Mouse (Mus musculus) embryo, embryonic 10 days (tissue): ENCODE measurements at regions not wholly inside any gene's neighbourhood (a gene's known extent, or its start where the extent isn't known, plus 50 kb on each side); places are given as distances from the start of the nearest gene placed in this dataset.

Experiments
- DNase-seq: peaks from one replicate; pipeline ENCODE4 v3.0.0-alpha.2; 2015; ENCODE audit warnings: low spot score

- DNase-seq = no peak
These were observed 64.8 kb downstream of the Dnajb9 start for GRCm38 (mm10) chr12:44145321-44145720.

GRCm38 (mm10) chr12:44139026-44139425 is 71.1 kb downstream of the Dnajb9 start:
- DNase-seq = no peak

GRCm38 (mm10) chr12:44128874-44129273 is 81.3 kb downstream of the Dnajb9 start:
- no peak for DNase-seq

- peak; percentile 26 for DNase-seq
These were observed 105.0 kb downstream of the Dnajb9 start for GRCm38 (mm10) chr12:44105085-44105484.

GRCm38 (mm10) chr12:44099188-44099587 is 110.9 kb downstream of the Dnajb9 start:
- DNase-seq = no peak

- DNase-seq = no peak
These were observed 138.4 kb downstream of the Dnajb9 start for GRCm38 (mm10) chr12:44071766-44072165.

- DNase-seq = no peak
These were observed 153.5 kb downstream of the Dnajb9 start for GRCm38 (mm10) chr12:44056493-44057163.

- no peak for DNase-seq
These were observed 164.3 kb downstream of the Dnajb9 start for GRCm38 (mm10) chr12:44045806-44046205.

GRCm38 (mm10) chr12:44044388-44045105 is 165.6 kb downstream of the Dnajb9 start:
- no peak for DNase-seq

- no peak for DNase-seq
These were observed 203.3 kb downstream of the Dnajb9 start for GRCm38 (mm10) chr12:44006795-44007194.

- DNase-seq = no peak
These were observed 226.6 kb downstream of the Dnajb9 start for GRCm38 (mm10) chr12:43983548-43983947.

- no peak for DNase-seq
These were observed 246.2 kb downstream of the Dnajb9 start for GRCm38 (mm10) chr12:43963973-43964372.

- no peak for DNase-seq
These were observed 247.5 kb downstream of the Dnajb9 start for GRCm38 (mm10) chr12:43962551-43963120.

- DNase-seq = no peak
These were observed 285.9 kb downstream of the Dnajb9 start for GRCm38 (mm10) chr12:43924228-43924627.

GRCm38 (mm10) chr12:43920396-43920795 is 289.7 kb downstream of the Dnajb9 start:
- no peak for DNase-seq

GRCm38 (mm10) chr12:43919114-43919513 is 291.0 kb downstream of the Dnajb9 start:
- no peak for DNase-seq

- no peak for DNase-seq
These were observed 293.3 kb downstream of the Dnajb9 start for GRCm38 (mm10) chr12:43916779-43917178.

- no peak for DNase-seq
These were observed 310.9 kb downstream of the Dnajb9 start for GRCm38 (mm10) chr12:43899273-43899672.

- no peak for DNase-seq
These were observed 324.5 kb downstream of the Dnajb9 start for GRCm38 (mm10) chr12:43885596-43885995.

- DNase-seq = no peak
These were observed 349.6 kb downstream of the Dnajb9 start for GRCm38 (mm10) chr12:43860479-43860878.

- no peak for DNase-seq
These were observed 353.8 kb downstream of the Dnajb9 start for GRCm38 (mm10) chr12:43856370-43856769.

- DNase-seq = no peak
These were observed 357.9 kb downstream of the Dnajb9 start for GRCm38 (mm10) chr12:43852246-43852645.
